Mouse (Mus musculus) liver, embryonic 14.5 days (tissue): ENCODE results near the gene Gm26558. TPM values are rescaled to one million over a fixed set of nuclear protein-coding genes. Genes with fewer than 3 reads are reported as not detected.
A peak's percentile ranks its signal among the peaks of the same experiment; 100 is the strongest.

Experiments
- ATAC-seq: fragments of 200-750 bp; cut with Nextera tagmentation; 2 replicates; pipeline ENCODE4 v1.8.0; 2017; ENCODE audit warnings: moderate number of reproducible peaks, mild to moderate bottlenecking, moderate library complexity; ENCODE audit not compliant: insufficient read depth
- DNase-seq, 3 experiments: peaks; one replicate each; pipeline ENCODE4 v3.0.0-alpha.2; 2012 to 2013; ENCODE audit warnings: low read depth in 3 of 3, low spot score in 3 of 3
- H3K27ac ChIP-seq: fragments of 300-500 bp; sonication (generic); 2 replicates; pipeline ENCODE4 v1.5.1; 2014; ENCODE audit warnings: moderate library complexity, mild to moderate bottlenecking, control low read depth, inconsistent platforms
- H3K27me3 ChIP-seq: fragments of 300-500 bp; sonication (generic); 2 replicates; pipeline ENCODE4 v1.6.1; 2014; ENCODE audit warnings: mild to moderate bottlenecking, low read length, moderate library complexity; ENCODE audit not compliant: control insufficient read depth, insufficient read depth
- H3K36me3 ChIP-seq: fragments of 300-500 bp; sonication (generic); replicated peaks from 2 replicates; pipeline ENCODE4 v1.6.1; 2014; ENCODE audit warnings: low read depth; ENCODE audit not compliant: control insufficient read depth, insufficient read depth
- H3K4me1 ChIP-seq, 2 experiments: fragments of 200-500 bp in 1 of 2; fragments of 300-500 bp in 1 of 2; sonication (generic) in 1 of 2; replicated peaks; 2 replicates each; pipeline ENCODE4 v1.6.1; 2012 to 2014; ENCODE audit warnings: antibody characterized with exemption in 1 of 2, inconsistent platforms in 1 of 2, low read length in 1 of 2; ENCODE audit not compliant: control insufficient read depth in 2 of 2, insufficient read depth in 2 of 2
- H3K4me2 ChIP-seq: fragments of 300-500 bp; sonication (generic); 2 replicates; pipeline ENCODE4 v1.6.1; 2014; ENCODE audit warnings: low read depth, mild to moderate bottlenecking, control low read depth, moderate library complexity
- H3K4me3 ChIP-seq, 2 experiments: fragments of 200-500 bp in 1 of 2; fragments of 300-500 bp in 1 of 2; sonication (generic) in 1 of 2; 2 replicates each; pipeline ENCODE4 v1.5.1; 2012 to 2014; ENCODE audit warnings: low read depth in 2 of 2, low read length in 2 of 2, mild to moderate bottlenecking in 2 of 2, control low read depth in 1 of 2, inconsistent platforms in 1 of 2, moderate library complexity in 1 of 2; ENCODE audit not compliant: insufficient read depth in 1 of 2
- H3K9ac ChIP-seq: fragments of 300-500 bp; sonication (generic); replicated peaks from 2 replicates; pipeline ENCODE4 v1.6.1; 2014; ENCODE audit warnings: mild to moderate bottlenecking, control low read depth, moderate library complexity
- H3K9me3 ChIP-seq: fragments of 300-500 bp; sonication (generic); 2 replicates; pipeline ENCODE4 v1.6.1; 2016; ENCODE audit warnings: low read length, mixed read lengths; ENCODE audit not compliant: control insufficient read depth
- CTCF ChIP-seq: IDR thresholded peaks from 2 replicates; pipeline ENCODE4 v1.5.1; 2016; ENCODE audit warnings: antibody characterized with exemption, low read depth, control low read depth
- EP300 ChIP-seq: IDR thresholded peaks from 2 replicates; pipeline ENCODE4 v1.6.1; 2016; ENCODE audit warnings: antibody characterized with exemption, low read depth
- WGBS: fragments of 180-500 bp; shearing (Covaris S2); extraction: QIAGEN DNeasy Blood & Tissue Kit; methylation state at CpG from one replicate; pipeline ENCODE4 v1.1.7; 2014; ENCODE audit not compliant: insufficient replicate concordance; 5-methylcytosine and 5-hydroxymethylcytosine counted together
- polyA plus RNA-seq, 2 experiments: library from polyadenylated mRNA; depleted of rRNA in 1 of 2; stranded (reverse) in 1 of 2; unstranded in 1 of 2; fragments of >200 nt; fragmentation: Nextera tagmentation in 1 of 2; extraction: Ambion mirVana in 1 of 2; gene quantifications; 2 replicates each; pipeline versions ENCODE4 v1.2.1 to v1.2.3; 2012 to 2014

The Gm26558 gene
- polyA plus RNA-seq, 2 experiments = 0.09 to 1.2 TPM

GRCm38 (mm10) chr2:70682324-70682723, 20.4 kb upstream of the Gm26558 start:
- no peak overlapping the region for H3K27ac ChIP-seq
- H3K4me2 ChIP-seq = no peak overlapping the region

GRCm38 (mm10) chr2:70673445-70674126, 11.7 kb upstream of the Gm26558 start:
- Histone ChIP-seq H3K9me3 (no peaks in the 10 kb centered on the region), H3K9ac (no peak overlapping the region), H3K27ac (no peak overlapping the region), H3K27me3 (no peaks in the 10 kb centered on the region), H3K4me1 (no peaks in the 10 kb centered on the region), H3K36me3 (peaks cover 3% of the 10 kb centered on the region), H3K4me3 (no peak overlapping the region), H3K4me2 (no peak overlapping the region)
- 65% methylated on average over 7 of the region's 7 CpGs for WGBS
- ATAC-seq (no peak), DNase-seq (no peak)
- TF ChIP-seq CTCF = peak; percentile 26; the same call in 1 of the 2 replicates
- TF ChIP-seq EP300 = no peak

More at GRCm38 (mm10) chr2:70682324-70682723, 20.4 kb upstream of the Gm26558 start:
- ATAC-seq (no peak), DNase-seq (no peak)
- H3K9me3 ChIP-seq = no peaks in the 10 kb centered on the region
- H3K4me1 ChIP-seq = no peaks in the 10 kb centered on the region
- no peak for TF ChIP-seq CTCF
- no peak for TF ChIP-seq EP300
- H3K4me3 ChIP-seq = no peak overlapping the region
- no peak overlapping the region for H3K9ac ChIP-seq
- H3K27me3 ChIP-seq = no peaks in the 10 kb centered on the region
- peaks cover 50% of the 10 kb centered on the region for H3K36me3 ChIP-seq
- 64% methylated on average over 2 of the region's 2 CpGs for WGBS

- DNase-seq (no peak), ATAC-seq (no peak)
- Histone ChIP-seq H3K9me3 (no peaks in the 10 kb centered on the region), H3K4me3 (no peak overlapping the region), H3K27ac (no peak overlapping the region), H3K4me1 (no peaks in the 10 kb centered on the region), H3K4me2 (no peak overlapping the region), H3K36me3 (no peaks in the 10 kb centered on the region), H3K27me3 (no peaks in the 10 kb centered on the region), H3K9ac (no peak overlapping the region)
- no peak for TF ChIP-seq EP300
- no peak for TF ChIP-seq CTCF
- WGBS = 57% methylated on average over 2 of the region's 2 CpGs
Measured at GRCm38 (mm10) chr2:70672476-70672875, 10.6 kb upstream of the Gm26558 start.

- Histone ChIP-seq H3K27me3 (no peaks in the 10 kb centered on the region), H3K36me3 (no peaks in the 10 kb centered on the region), H3K4me1 (peaks cover 2 to 3% of the 10 kb centered on the region in 2 experiments; a peak in 3 of 4 replicates), H3K4me2 (no peak overlapping the region), H3K27ac (no peak overlapping the region), H3K4me3 (no peak overlapping the region), H3K9ac (no peak overlapping the region), H3K9me3 (no peaks in the 10 kb centered on the region)
- 36% methylated on average over 2 of the region's 2 CpGs for WGBS
- TF ChIP-seq CTCF = no peak
- no peak for TF ChIP-seq EP300
- DNase-seq (no peak), ATAC-seq (no peak)
Measured at GRCm38 (mm10) chr2:70669896-70670295, 8.0 kb upstream of the Gm26558 start.

- Histone ChIP-seq H3K27me3 (no peaks in the 10 kb centered on the region), H3K4me2 (no peak overlapping the region), H3K4me3 (no peak overlapping the region), H3K27ac (no peak overlapping the region), H3K4me1 (peaks cover 2 to 3% of the 10 kb centered on the region in 2 experiments; a peak in 3 of 4 replicates), H3K9me3 (no peaks in the 10 kb centered on the region), H3K36me3 (no peaks in the 10 kb centered on the region), H3K9ac (no peak overlapping the region)
- ATAC-seq (no peak), DNase-seq (no peak)
- no peak for TF ChIP-seq EP300
- 75% methylated on average over 2 of the region's 2 CpGs for WGBS
Measured at GRCm38 (mm10) chr2:70669241-70669640, 7.3 kb upstream of the Gm26558 start.
